Mouse (Mus musculus) frontal cortex, postnatal 14 days (tissue): ENCODE data around the gene Slc16a3.
A peak's percentile ranks its signal among the peaks of the same experiment; 100 is the strongest.

Experiments
- DNase-seq, 2 experiments: peaks; one replicate each; pipeline ENCODE4 v3.0.0; 2022; ENCODE audit warnings: low spot score in 2 of 2

Slc16a3 gene

DNA sequence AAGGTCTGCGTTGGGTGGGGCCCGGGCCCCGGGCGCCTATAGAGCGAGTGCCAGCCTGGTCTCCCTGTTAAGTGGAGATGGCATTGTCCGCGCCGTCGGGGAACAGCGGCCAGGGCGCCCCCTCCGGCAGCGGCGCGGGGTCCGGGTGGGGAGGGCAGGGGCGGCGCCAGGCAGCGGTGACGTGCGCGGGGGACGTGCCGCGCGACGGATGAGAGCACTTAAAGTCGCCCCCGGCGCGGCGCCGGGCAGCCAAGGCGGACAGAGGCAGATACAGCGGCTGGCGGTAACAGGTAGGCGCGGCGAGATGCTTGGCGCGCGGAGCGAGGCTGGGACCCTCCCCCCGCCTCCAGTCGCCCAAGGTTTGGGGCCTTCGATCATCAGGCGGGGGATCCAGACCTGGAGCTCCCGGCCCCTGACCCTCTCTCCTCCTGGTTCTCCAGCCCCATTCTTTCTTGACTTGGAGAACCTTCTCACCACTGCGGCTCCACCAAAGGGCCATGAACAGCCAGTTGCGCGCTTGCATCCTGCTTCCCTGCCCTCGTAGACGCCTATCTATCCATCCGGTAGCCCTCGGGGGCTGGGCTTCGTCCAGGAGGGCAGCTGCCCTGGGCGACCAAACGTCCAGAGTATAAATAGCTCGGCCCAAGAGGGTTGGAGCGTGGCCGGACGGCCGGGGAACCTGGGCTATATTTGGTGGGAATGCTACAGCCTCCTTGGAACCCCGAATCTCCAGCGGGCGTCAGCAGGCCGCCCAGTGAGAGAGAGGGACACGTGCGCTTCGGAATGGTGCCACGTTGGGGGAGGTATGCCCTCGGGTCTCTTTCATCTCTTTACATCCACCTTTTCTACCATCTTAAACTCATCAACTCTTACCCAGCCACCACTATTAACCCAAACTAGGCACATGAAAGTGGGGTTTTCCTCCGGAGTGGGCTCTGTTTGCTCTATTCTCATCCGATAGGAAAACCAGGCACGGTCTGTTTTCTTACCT, 876 bp downstream of the Slc16a3 start:
- DNase-seq, result no peak

DNA sequence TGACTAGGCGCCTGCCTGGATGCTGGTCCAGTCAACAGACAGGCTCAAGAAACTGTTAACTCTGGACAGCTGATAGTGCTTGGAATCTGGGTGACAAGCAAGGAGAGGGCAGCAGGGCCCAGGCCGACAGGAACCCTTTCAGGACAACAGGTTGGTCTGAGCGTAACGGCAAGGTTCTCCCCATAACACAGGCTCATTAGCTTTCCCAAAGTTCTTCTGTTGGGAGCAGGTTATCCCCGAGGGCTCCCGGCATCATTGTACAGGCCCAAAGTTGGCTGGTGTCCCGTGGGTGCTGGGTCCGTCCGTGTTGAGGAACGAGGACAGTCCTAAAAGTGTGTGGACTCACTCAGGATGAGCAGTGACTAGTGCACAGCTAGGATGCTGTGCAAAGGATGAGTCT, 1.6 kb downstream of the Slc16a3 start:
- DNase-seq, result no peak

DNA sequence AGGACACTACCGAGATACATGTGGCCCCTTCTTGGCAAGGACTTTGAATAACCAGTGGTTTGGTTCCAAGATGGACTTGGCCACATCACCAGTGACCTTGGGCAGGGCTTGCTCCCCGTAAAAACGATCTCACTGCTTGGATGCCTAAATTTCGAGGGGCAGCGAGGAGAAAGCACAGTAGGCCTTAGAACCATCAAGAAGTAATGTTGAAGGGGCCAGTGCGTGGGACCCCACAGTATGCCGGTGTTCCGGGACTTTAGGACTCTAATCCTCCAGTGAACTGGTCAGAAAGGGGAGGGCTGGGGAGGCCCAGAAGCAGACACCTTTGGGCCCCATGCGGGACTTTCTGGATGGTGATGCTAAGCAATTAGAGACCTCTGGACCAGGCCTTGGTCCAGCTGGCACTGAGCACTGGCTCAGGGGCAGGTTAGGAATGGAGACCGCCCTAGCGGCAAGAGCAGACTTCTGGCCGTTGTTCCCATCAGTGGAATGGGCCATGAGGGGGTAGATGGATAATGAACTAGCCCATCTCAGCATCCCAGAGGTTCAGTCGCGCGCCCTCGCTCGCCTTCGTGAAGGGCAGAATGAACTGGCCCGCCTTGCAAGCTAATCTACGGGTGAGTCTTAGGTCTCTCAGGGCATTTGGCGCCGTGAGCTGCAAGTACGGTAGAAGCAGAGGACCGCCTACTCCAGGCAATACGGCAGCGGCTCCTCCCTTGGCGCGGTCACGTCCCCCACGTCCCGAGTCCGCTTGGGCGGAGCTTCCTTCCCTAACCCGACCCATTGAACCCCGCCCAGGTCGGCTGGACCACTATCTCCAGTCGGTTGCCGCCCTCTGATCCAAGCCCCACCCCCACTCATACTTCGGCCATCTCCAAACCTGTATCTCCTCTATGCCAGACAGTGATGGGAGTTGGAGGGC, 2.3 kb downstream of the Slc16a3 start:
- peak; percentile 60 to 63 for DNase-seq

DNA sequence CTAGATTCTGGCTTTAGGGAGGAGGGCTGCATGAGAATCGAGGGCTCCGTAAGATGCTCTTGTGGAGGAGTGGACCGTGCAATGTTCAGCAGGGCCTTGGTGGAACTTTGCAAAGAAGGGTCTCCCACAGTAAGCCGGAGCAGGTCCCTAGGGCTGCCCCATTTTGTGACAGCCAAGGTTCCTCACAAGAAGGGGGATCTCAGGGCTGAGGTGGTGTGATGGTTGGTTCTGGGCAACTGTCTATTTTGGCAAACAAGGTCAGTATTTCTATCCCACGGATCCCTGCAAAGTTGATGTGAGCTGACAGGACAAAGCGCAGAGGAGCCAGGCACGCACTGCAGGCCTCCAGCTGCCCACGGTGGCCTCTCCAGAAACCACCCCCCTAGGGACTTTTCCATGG, 3.0 kb downstream of the Slc16a3 start:
- DNase-seq, result no peak

DNA sequence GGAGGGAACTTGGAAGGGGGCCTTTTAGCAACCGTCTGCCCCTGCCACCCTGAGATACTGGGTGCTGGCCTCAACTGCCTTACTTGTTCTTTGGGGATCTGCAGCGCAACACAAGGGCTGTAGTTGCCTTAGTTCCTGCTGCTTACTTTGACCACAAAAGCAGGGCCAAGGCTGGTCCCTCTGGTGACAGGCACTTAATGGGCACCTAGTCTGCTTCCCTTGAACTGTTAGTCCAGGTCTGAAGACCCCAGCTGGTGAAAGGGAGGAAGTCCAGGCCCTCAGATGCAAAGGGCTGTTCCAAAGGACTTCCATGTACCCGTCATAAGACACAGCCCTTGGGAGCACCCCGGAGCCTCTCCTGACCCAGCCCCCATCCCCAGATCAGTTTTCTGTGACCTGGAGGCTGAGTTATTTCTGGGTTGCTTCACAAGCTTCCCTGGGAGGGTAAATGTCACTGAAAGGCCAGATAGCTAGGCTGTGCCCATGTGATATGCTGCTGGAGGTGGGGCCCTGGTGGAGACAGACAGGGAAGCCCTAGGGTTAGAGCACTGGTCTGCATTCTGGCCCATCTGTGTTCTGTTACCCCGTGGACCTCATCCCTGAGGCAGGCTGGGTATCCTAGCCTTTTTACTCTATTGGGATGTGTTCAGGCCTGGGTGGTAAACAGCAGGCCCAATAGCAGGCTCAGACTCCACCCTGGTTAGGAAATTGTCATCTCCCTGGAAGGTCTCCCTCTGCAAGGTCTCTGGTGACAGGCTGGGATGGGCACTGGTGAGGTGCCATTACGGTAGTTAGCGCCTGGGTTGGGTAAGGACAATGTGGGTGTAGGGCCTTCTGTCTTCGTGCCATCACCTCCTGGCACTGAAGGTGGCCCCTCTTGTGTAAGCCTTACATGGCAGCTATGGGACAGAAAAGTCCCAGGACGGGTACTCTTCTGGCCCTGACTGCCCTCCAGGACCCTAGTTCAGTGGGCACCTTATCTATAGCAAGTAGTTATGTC, 3.8 kb downstream of the Slc16a3 start:
- DNase-seq, result no peak

DNA sequence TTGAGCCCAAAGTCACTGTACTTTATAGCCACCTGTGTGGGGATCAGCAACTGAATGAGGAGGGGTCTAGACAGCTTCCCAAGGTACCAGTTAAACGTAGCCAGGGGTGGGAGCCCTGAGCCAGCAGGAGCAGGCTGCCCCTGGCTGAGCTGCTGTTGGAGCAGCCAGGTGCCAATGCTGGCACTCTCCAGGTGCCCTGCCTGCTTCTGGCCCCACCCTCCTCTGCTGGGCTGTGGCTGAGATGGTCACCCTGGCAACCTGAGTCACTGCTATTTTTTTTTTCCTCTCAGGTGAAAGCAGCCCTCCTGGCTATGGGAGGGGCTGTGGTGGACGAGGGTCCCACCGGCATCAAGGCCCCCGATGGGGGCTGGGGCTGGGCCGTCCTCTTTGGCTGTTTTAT, 6.7 kb downstream of the Slc16a3 start:
- DNase-seq, result no peak

DNA sequence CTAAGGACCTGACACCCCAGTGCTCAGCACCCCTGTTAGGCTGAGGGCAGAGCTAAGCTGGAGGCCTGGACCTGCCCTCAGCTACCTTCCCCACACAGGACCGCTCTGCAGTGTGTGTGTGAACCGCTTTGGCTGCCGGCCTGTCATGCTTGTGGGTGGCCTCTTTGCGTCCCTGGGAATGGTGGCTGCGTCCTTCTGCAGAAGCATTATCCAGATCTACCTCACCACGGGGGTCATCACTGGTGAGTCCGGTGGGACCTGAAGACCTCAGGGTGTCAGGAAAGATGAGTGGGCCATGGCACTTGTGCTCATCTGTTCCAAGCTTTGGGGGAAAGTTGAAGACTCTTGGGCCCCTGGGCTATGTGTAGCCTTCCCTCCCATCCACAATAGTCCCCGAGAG, 7.4 kb downstream of the Slc16a3 start:
- DNase-seq, result no peak

DNA sequence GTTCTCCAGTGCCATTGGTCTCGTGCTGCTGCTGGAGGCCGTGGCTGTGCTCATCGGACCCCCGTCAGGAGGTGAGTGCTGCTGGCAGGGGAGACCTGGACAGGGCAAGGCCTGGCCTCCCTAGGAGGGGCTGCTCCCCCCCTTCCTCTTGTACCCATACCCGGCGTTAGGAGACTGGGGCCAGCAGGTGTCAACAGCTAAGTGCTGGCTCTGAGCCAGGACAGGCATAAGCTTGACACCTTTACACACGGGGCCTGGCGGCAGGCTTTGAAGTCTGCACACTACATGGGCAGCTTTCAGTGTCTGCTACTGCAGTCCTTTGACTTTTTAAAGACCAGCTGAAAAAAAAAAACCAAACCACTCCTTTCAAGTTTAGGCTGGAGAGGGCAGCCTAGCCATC, 8.8 kb downstream of the Slc16a3 start:
- DNase-seq, result no peak

DNA sequence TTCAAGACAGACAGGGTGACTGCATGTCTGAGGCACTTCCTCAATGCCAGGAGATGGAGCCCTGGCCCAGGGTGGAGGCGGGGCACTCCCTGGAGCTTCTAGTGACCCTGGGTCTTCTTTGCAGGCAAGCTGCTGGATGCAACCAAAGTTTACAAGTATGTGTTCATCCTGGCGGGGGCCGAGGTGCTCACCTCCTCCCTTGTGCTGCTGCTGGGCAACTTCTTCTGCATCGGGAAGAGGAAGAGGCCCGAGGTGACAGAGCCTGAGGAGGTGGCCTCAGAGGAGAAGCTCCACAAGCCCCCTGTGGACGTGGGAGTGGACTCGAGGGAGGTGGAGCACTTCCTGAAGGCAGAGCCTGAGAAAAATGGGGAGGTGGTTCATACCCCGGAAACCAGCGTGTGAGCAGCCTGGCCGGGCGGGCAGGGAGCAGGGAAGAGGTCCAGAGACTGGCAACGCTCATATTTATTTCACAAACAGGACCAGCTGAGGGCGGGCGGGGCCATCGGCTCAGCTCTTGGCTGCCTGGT, 9.5 kb downstream of the Slc16a3 start:
- DNase-seq, result no peak

DNA sequence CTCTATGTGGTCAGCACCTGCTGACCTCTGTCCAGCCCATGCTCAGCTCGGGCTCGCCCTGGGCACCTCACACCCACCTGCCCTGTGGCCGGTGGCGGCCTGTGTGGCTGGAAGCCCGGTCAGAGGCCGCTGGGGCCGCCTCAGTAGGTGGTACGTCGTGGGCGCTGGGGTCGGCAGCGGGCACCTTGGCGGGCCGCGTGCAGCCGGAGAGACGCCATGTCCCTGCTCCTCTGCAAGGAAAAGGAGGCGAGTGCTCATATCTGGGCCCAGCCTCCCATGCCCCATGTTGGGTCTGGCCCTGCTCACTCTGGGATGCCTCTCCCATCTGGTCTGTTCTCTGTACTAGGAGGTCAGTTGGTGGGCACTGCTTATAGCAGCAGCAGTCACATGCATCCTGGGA, 10.8 kb downstream of the Slc16a3 start:
- no peak for DNase-seq

DNA sequence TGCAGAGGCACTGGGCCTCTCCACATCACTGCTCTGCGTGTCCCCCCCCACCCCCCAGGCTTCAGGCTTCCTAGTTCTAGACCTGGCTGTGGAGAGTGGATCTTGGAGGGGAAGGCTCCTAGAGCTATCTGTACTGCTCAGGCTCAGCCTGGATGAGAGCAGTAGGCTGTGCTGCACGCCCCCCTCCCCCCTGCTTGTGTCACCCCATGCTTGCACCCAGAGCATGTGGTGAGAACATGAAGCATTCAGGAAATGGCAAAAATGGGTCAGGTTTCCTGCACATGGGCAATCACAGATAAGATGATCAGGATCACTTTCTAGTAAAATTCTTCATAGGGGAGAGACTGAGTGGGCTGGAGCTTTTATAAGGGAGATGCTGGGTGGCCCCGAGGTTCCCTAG, 11.3 kb downstream of the Slc16a3 start:
- DNase-seq, result no peak

DNA sequence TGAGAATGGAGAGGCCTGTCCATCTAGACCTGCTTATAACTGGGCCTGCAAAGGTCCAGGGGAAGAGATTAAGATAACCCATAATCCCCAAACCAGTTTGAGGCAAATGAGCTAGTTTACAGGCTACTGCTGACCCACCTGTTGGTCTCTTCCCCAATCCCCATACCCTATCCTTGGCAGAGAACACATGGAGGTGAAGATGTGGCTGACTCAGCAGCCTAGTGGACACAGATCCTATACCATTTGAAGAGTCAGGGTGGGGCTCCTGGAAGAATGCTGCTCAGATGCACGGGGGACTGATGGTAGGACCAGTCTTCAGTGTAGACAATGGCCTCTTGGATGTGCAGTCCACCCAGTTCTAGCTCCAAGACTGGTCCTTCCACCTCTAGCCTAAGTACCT, 12.0 kb downstream of the Slc16a3 start:
- no peak for DNase-seq

DNA sequence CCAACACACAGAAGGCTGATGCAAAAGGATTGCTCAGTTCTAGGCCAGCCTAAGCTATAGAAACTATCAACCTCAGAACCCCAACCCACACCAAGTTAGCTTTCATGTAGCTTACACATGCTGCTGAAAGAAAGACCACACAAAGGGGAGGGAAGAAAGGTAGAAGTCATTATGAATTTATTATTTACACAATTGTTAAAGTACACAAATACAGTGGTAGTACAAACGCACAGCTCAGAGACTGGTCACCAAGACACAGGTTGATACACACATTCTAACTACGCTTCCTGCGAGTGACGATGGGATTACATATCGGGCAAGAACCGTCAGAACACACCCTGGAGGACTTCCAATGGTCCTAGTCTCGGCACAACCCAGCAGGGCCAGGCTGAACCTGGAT, 13.3 kb downstream of the Slc16a3 start:
- DNase-seq, result no peak

DNA sequence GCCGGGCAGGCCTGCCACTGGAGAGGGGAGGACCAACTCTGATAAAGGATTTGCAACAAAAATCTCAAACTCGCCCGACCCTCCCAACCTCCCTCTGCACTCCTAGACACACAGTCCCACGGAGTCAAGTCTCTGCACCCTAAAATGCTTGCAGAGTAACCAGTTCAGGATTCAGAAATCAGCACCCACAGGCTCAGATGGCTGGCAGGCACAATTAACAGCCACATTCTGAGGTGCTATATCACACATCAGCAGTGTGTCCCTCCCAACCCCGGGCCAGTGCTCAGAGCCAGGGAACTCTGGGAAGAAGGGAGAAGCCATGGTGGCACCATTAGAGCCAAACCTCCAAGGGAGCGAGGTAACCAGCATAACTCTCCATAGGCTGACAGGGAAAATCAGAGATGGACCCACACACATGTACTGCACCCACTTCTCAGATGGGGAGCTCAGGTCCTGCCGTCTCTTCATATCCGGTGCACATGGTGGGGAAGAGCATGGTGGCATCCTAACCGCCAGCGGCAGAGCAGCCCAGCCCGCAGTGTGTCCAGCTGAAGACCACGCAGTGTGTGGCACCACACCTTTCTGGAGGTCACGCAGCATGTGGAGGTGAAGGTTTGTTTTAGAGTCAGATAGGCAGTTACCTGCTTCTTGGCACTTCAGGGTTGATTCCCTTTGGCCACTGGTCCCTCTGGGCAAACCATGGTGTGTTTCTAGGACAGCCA, 13.9 kb downstream of the Slc16a3 start:
- no peak for DNase-seq

DNA sequence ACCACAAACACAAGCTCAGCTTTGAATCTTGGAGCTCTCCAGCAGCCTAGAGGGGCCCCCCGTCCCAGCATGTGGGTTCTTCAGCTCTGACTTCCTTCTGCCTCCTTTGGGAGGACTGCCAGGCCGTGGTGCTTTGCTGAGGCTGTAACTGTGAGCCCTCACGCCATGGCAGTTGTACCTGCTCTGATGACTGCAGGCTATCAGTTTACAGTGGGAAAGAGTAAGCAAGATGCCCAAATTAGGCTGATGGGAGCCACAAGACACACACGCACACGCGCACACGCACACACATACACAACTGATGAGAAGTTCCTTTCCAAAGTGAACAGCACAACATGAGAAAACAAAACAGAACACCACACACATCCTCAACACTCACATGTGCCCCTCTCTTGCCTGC, 14.6 kb downstream of the Slc16a3 start:
- no peak for DNase-seq

DNA sequence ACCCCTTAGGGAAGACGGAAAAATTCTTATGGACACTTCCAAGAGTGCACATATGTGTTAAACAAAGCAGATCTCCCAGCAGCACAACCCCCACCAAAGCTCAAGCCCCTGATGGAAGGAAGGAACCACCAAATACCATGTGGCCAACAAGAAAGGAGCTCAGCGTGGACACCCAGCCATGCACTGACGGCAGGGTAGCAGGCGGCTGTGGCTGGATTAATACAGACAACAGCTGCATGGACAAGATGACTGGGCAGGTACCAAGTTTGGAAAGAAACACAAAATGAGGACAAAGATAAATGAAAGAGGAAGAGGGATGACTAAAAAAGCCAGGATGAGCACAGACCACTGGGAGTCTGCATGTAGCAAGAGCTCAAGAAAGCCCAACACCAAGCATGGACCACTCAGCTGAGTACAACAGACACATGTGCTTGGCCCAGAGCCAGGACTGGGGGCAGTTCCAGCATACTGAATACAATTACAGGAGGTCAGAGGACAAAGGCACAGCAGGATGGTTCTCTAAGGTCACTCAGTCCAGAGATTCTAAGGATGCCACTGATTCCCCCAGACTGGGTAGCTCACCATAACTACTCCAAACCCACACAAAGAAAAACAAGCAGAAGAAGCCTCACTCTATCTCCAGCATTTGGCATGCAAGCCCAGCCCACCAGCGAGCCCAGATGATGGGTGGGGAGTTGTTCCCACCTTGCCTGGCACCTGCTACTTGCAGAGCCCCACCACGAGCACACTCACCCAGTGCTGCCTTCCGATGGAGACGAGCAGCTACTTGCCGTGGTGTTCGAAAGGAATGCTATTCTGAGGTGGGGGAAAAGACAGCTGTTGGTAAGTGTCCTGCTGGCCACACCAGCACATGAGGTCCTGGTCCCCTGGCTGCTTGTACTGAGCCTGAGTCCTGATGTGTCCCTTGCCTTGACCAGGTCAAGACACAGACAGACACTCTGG, 16.2 kb downstream of the Slc16a3 start:
- DNase-seq, result no peak

DNA sequence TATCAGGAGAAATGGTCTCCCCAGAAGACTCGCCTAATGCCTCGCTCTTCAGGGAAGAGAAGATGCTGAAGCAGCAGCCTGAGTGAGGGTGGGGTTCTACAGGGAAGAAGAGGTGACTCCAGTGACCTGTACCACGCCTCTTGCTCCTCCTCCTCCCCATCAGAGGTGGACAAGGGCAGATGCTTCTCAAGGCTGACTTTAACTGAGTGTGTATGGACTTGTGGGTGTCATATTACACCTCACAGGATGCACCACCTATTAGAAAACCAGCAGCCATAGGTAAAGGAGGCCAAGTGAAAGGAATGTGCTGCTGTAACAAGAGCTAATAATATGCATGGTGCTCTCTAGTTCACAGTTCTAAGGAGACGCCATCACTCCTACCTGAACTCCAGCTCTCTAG, 17.3 kb downstream of the Slc16a3 start:
- no peak for DNase-seq

DNA sequence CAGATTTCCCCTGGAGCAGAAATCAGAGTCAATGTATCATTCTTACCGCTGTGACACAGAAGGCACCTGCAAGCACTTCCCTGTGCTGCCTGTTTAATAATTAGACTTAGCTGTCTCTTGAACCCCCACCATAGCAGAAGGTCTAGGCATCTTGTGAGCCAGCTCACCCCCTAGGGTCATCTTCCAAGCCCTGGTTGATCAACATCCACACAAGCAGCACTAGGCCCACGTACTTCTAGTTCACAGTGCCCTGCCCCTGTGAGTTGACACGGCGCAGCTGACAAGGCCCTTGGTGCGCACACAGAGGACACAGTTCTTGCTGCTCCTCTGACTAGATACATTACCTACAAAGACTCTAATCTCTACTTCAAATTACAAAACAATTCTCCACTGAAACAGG, 21.5 kb downstream of the Slc16a3 start:
- no peak for DNase-seq

DNA sequence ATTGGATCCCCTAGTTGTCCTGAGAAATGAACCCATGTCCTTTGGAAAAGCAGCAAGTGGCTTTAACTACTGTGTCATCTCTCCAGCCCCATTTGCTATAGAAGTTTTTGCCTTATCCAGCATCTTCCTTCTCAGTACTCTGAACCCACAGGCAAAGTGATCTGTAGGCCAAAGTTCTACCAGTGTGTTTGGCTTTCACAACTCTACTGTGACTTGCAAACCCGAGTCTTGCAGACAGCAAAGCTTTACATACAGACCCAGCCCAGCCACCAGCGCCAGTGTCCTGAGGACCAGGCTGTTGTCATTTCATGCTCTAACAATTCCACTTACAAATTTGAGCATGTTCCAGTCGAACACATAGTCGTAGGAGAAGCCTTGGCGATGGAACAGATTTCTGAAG, 23.0 kb downstream of the Slc16a3 start:
- DNase-seq, result no peak
